Mouse (Mus musculus): ENCODE data around the gene Inca1. TPM values are rescaled to one million over a fixed set of nuclear protein-coding genes. Genes with fewer than 3 reads are reported as not detected.

The Inca1 gene
- polyA plus RNA-seq, 1 experiment, result 4.0 TPM

GRCm38 (mm10) chr11:70644564-70645103 lies 55.3 kb downstream of the Inca1 start:
- peak in 1 of 2 experiments; percentile 30 for DNase-seq
- H3K27me3 ChIP-seq (ENCODE audit: control insufficient read depth, insufficient read depth, low read length), result no peaks in the 10 kb centered on the region
- H3K27ac ChIP-seq (ENCODE audit: insufficient read depth, low read length), result no peak overlapping the region
- WGBS, result 62% methylated on average over 8 of the region's 8 CpGs
- TF ChIP-seq POLR2A (IDR thresholded peaks at IDR 0.05; ENCODE audit: borderline replicate concordance, insufficient read depth, low read length), result no peak
- TF ChIP-seq CTCF (IDR thresholded peaks at IDR 0.05; ENCODE audit: borderline replicate concordance, insufficient read depth, low read depth, low read length), result no peak
- H3K4me3 ChIP-seq (replicated peaks; ENCODE audit: insufficient read depth, low read depth, low read length), result no peak overlapping the region
- H3K4me1 ChIP-seq (ENCODE audit: control insufficient read depth, insufficient read depth, low read length), result peaks cover 15% of the 10 kb centered on the region

- TF ChIP-seq CTCF (IDR thresholded peaks at IDR 0.05; ENCODE audit: borderline replicate concordance, insufficient read depth, low read depth, low read length) (no peak), POLR2A (IDR thresholded peaks at IDR 0.05; ENCODE audit: borderline replicate concordance, insufficient read depth, low read length) (no peak)
- 34% methylated on average over 6 of the region's 6 CpGs for WGBS
Observed at GRCm38 (mm10) chr11:70643051-70643450, 56.9 kb downstream of the Inca1 start.

GRCm38 (mm10) chr11:70641241-70641640 lies 58.7 kb downstream of the Inca1 start:
- WGBS, result 82% methylated on average over 7 of the region's 7 CpGs
- TF ChIP-seq POLR2A (IDR thresholded peaks at IDR 0.05; ENCODE audit: borderline replicate concordance, insufficient read depth, low read length) (no peak), CTCF (IDR thresholded peaks at IDR 0.05; ENCODE audit: borderline replicate concordance, insufficient read depth, low read depth, low read length) (no peak)

More at GRCm38 (mm10) chr11:70643051-70643450, 56.9 kb downstream of the Inca1 start:
- DNase-seq, result peak in 1 of 2 experiments; percentile 23
- Histone ChIP-seq H3K4me1 (ENCODE audit: control insufficient read depth, insufficient read depth, low read length) (peaks cover 11% of the 10 kb centered on the region), H3K4me3 (replicated peaks; ENCODE audit: insufficient read depth, low read depth, low read length) (no peak overlapping the region), H3K27ac (ENCODE audit: insufficient read depth, low read length) (no peak overlapping the region), H3K27me3 (ENCODE audit: control insufficient read depth, insufficient read depth, low read length) (no peaks in the 10 kb centered on the region)

GRCm38 (mm10) chr11:70639976-70640375 lies 60.0 kb downstream of the Inca1 start:
- no peak for DNase-seq
- WGBS, result 81% methylated on average over 8 of the region's 8 CpGs
- H3K27me3 ChIP-seq (ENCODE audit: control insufficient read depth, insufficient read depth, low read length), result no peaks in the 10 kb centered on the region

More at GRCm38 (mm10) chr11:70641241-70641640, 58.7 kb downstream of the Inca1 start:
- H3K27ac ChIP-seq (ENCODE audit: insufficient read depth, low read length), result no peak overlapping the region
- no peak overlapping the region for H3K4me3 ChIP-seq (replicated peaks; ENCODE audit: insufficient read depth, low read depth, low read length)
- peaks cover 11% of the 10 kb centered on the region for H3K4me1 ChIP-seq (ENCODE audit: control insufficient read depth, insufficient read depth, low read length)
- H3K27me3 ChIP-seq (ENCODE audit: control insufficient read depth, insufficient read depth, low read length), result no peaks in the 10 kb centered on the region
- no peak for DNase-seq

GRCm38 (mm10) chr11:70638714-70639278 lies 61.2 kb downstream of the Inca1 start, which contains the start of gene Gp1ba:
Gene Gp1ba, plus strand, starts transcription at chr11:70639122.
- no peaks in the 10 kb centered on the region for H3K4me1 ChIP-seq (ENCODE audit: control insufficient read depth, insufficient read depth, low read length)
- H3K4me3 ChIP-seq (replicated peaks; ENCODE audit: insufficient read depth, low read depth, low read length), result no peak within 1 kb of the TSS
- no peak for DNase-seq
- no peaks in the 10 kb centered on the region for H3K27me3 ChIP-seq (ENCODE audit: control insufficient read depth, insufficient read depth, low read length)
- WGBS, result 54% methylated on average over 5 of the region's 5 CpGs
- no peak within 1 kb of the TSS for H3K27ac ChIP-seq (ENCODE audit: insufficient read depth, low read length)
- TF ChIP-seq CTCF (IDR thresholded peaks at IDR 0.05; ENCODE audit: borderline replicate concordance, insufficient read depth, low read depth, low read length), result no peak
- TF ChIP-seq POLR2A (IDR thresholded peaks at IDR 0.05; ENCODE audit: borderline replicate concordance, insufficient read depth, low read length), result no peak

More at GRCm38 (mm10) chr11:70639976-70640375, 60.0 kb downstream of the Inca1 start:
- peaks cover under 1% of the 10 kb centered on the region; the same call in 1 of the 2 replicates for H3K4me1 ChIP-seq (ENCODE audit: control insufficient read depth, insufficient read depth, low read length)
- H3K4me3 ChIP-seq (replicated peaks; ENCODE audit: insufficient read depth, low read depth, low read length), result no peak overlapping the region
- no peak overlapping the region for H3K27ac ChIP-seq (ENCODE audit: insufficient read depth, low read length)
- TF ChIP-seq POLR2A (IDR thresholded peaks at IDR 0.05; ENCODE audit: borderline replicate concordance, insufficient read depth, low read length) (no peak), CTCF (IDR thresholded peaks at IDR 0.05; ENCODE audit: borderline replicate concordance, insufficient read depth, low read depth, low read length) (no peak)

Other genes starting within 250 kb of the Inca1 start
- gene Med11, start 248.2 kb downstream of the Inca1 start, polyA plus RNA-seq (2012; rRNA removed), result 20.4 and 20.5 TPM in 2 replicates
- 0.21 and 0.25 TPM in 2 replicates for gene Zmynd15, start 240.7 kb downstream of the Inca1 start, polyA plus RNA-seq (2012; rRNA removed)
- 1.8 and 2.6 TPM in 2 replicates for gene Cxcl16, start 240.2 kb downstream of the Inca1 start, polyA plus RNA-seq (2012; rRNA removed)
- 0.54 TPM in 2 replicates for gene Tm4sf5, start 194.9 kb downstream of the Inca1 start, polyA plus RNA-seq (2012; rRNA removed)
- 0.30 TPM in 1 of 2 replicates, not detected in the other for gene Vmo1, start 185.5 kb downstream of the Inca1 start, polyA plus RNA-seq (2012; rRNA removed)
- 0.11 TPM in 1 of 2 replicates, not detected in the other for gene Gltpd2, start 181.0 kb downstream of the Inca1 start, polyA plus RNA-seq (2012; rRNA removed)
- 319 TPM in 2 replicates for gene Psmb6, start 174.8 kb downstream of the Inca1 start, polyA plus RNA-seq (2012; rRNA removed)
- not detected in 2 replicates for gene Gm40193, start 167.2 kb downstream of the Inca1 start, polyA plus RNA-seq (2012; rRNA removed)
- gene Pld2, start 160.1 kb downstream of the Inca1 start, polyA plus RNA-seq (2012; rRNA removed), result 19.2 and 21.3 TPM in 2 replicates
- gene Mink1, start 137.3 kb downstream of the Inca1 start, polyA plus RNA-seq (2012; rRNA removed), result 222 and 224 TPM in 2 replicates
- gene 4930544D05Rik, start 84.3 kb downstream of the Inca1 start, polyA plus RNA-seq (2012; rRNA removed), result not detected in 2 replicates
- 0.10 and 0.25 TPM in 2 replicates for gene Chrne, start 80.9 kb downstream of the Inca1 start, polyA plus RNA-seq (2012; rRNA removed)
- not detected in 2 replicates for gene Gp1ba, start 61.0 kb downstream of the Inca1 start, polyA plus RNA-seq (2012; rRNA removed)
- 143 and 152 TPM in 2 replicates for gene Rnf167, start 52.9 kb downstream of the Inca1 start, polyA plus RNA-seq (2012; rRNA removed)
- gene Slc25a11, start 52.7 kb downstream of the Inca1 start, polyA plus RNA-seq (2012; rRNA removed), result 184 and 191 TPM in 2 replicates
- gene Pfn1, start 45.5 kb downstream of the Inca1 start, polyA plus RNA-seq (2012; rRNA removed), result 289 and 305 TPM in 2 replicates
- 35.0 and 35.9 TPM in 2 replicates for gene Eno3, start 43.0 kb downstream of the Inca1 start, polyA plus RNA-seq (2012; rRNA removed)
- 84.3 and 93.2 TPM in 2 replicates for gene Spag7, start 30.7 kb downstream of the Inca1 start, polyA plus RNA-seq (2012; rRNA removed)
- gene Camta2, start 12.1 kb downstream of the Inca1 start, polyA plus RNA-seq (2012; rRNA removed), result 108 TPM in 2 replicates
- 55.9 and 65.6 TPM in 2 replicates for gene Kif1c, start 393 bp upstream of the Inca1 start, polyA plus RNA-seq (2012; rRNA removed)
- gene Zfp3, start 64.1 kb upstream of the Inca1 start, polyA plus RNA-seq (2012; rRNA removed), result 10.4 and 11.1 TPM in 2 replicates
- 0.10 TPM in 1 of 2 replicates, not detected in the other for gene Scimp, start 112.4 kb upstream of the Inca1 start, polyA plus RNA-seq (2012; rRNA removed)
- gene Rabep1, start 144.6 kb upstream of the Inca1 start, polyA plus RNA-seq (2012; rRNA removed), result 35.4 and 35.9 TPM in 2 replicates

All from cerebellum, adult 2 months (tissue).